Mouse (Mus musculus): ENCODE results near the gene Slx4ip. TPM values are rescaled to one million over a fixed set of nuclear protein-coding genes. Genes with fewer than 3 reads are reported as not detected.

Gene Slx4ip
- polyA plus RNA-seq, 1 experiment from 2014 or later, result 6.3 TPM

- peak; percentile 67 for ATAC-seq (ENCODE audit: insufficient read depth)
Measured at GRCm38 (mm10) chr2:137114248-137115096, 223.5 kb downstream of the Slx4ip start.

GRCm38 (mm10) chr2:137115241-137116024 lies 224.4 kb downstream of the Slx4ip start:
- WGBS, result under 1% methylated on average over 40 of the region's 40 CpGs
- no peaks in the 10 kb centered on the region for H3K9me3 ChIP-seq (ENCODE audit: low read depth, low read length)
- peak overlapping the region; percentile 99 for H3K27ac ChIP-seq (ENCODE audit: low read depth)
- no peak for TF ChIP-seq CTCF (IDR thresholded peaks at IDR 0.05; ENCODE audit: low read depth)
- DNase-seq, result peak; percentile 54
- H3K4me3 ChIP-seq (ENCODE audit: low read depth, low read length), result peak overlapping the region; percentile 72
- peak overlapping the region; percentile 89 for H3K4me2 ChIP-seq
- peak overlapping the region; percentile 80 for H3K9ac ChIP-seq
- H3K27me3 ChIP-seq (ENCODE audit: insufficient read depth, low read length), result no peaks in the 10 kb centered on the region
- no peak for ATAC-seq (ENCODE audit: insufficient read depth)
- H3K4me1 ChIP-seq (ENCODE audit: insufficient read depth), result peaks cover 5% of the 10 kb centered on the region; the same call in 1 of the 2 replicates
- no peaks in the 10 kb centered on the region for H3K36me3 ChIP-seq (ENCODE audit: insufficient read depth)

More at GRCm38 (mm10) chr2:137114248-137115096, 223.5 kb downstream of the Slx4ip start:
- DNase-seq, result peak; percentile 92
- 1% methylated on average over 50 of the region's 51 CpGs for WGBS
- Histone ChIP-seq H3K4me1 (ENCODE audit: insufficient read depth) (peaks cover 7% of the 10 kb centered on the region; the same call in 1 of the 2 replicates), H3K27ac (ENCODE audit: low read depth) (peak overlapping the region; percentile 99), H3K36me3 (ENCODE audit: insufficient read depth) (no peaks in the 10 kb centered on the region), H3K27me3 (ENCODE audit: insufficient read depth, low read length) (no peaks in the 10 kb centered on the region), H3K9me3 (ENCODE audit: low read depth, low read length) (no peaks in the 10 kb centered on the region), H3K4me3 (ENCODE audit: low read depth, low read length) (peak overlapping the region; percentile 72), H3K9ac (peak overlapping the region; percentile 80), H3K4me2 (peak overlapping the region; percentile 89)
- peak; percentile 83 for TF ChIP-seq CTCF (IDR thresholded peaks at IDR 0.05; ENCODE audit: low read depth)

GRCm38 (mm10) chr2:137116025-137116674 lies 225.1 kb downstream of the Slx4ip start, which contains the start of gene Jag1:
Gene Jag1, minus strand, starts transcription at chr2:137116644.
- H3K9me3 ChIP-seq (ENCODE audit: low read depth, low read length), result no peaks in the 10 kb centered on the region
- no peak for ATAC-seq (ENCODE audit: insufficient read depth)
- WGBS, result under 1% methylated on average over 59 of the region's 59 CpGs
- H3K4me2 ChIP-seq, result peak within 1 kb of the TSS; percentile 89
- H3K36me3 ChIP-seq (ENCODE audit: insufficient read depth), result no peaks in the 10 kb centered on the region
- no peaks in the 10 kb centered on the region for H3K27me3 ChIP-seq (ENCODE audit: insufficient read depth, low read length)
- no peak for TF ChIP-seq CTCF (IDR thresholded peaks at IDR 0.05; ENCODE audit: low read depth)
- peaks cover 5% of the 10 kb centered on the region; the same call in 1 of the 2 replicates for H3K4me1 ChIP-seq (ENCODE audit: insufficient read depth)
- peak; percentile 62 for DNase-seq
- peak within 1 kb of the TSS; percentile 80 for H3K9ac ChIP-seq
- peak within 1 kb of the TSS; percentile 72 for H3K4me3 ChIP-seq (ENCODE audit: low read depth, low read length)
- H3K27ac ChIP-seq (ENCODE audit: low read depth), result peak within 1 kb of the TSS; percentile 99

- no peak for TF ChIP-seq CTCF (IDR thresholded peaks at IDR 0.05; ENCODE audit: low read depth)
- Histone ChIP-seq H3K9ac (peak overlapping the region; percentile 80), H3K4me1 (ENCODE audit: insufficient read depth) (peaks cover 5% of the 10 kb centered on the region; the same call in 1 of the 2 replicates), H3K27me3 (ENCODE audit: insufficient read depth, low read length) (no peaks in the 10 kb centered on the region), H3K4me3 (ENCODE audit: low read depth, low read length) (peak overlapping the region; percentile 72), H3K27ac (ENCODE audit: low read depth) (peak overlapping the region; percentile 99), H3K4me2 (peak overlapping the region; percentile 89), H3K36me3 (ENCODE audit: insufficient read depth) (no peaks in the 10 kb centered on the region), H3K9me3 (ENCODE audit: low read depth, low read length) (no peaks in the 10 kb centered on the region)
- DNase-seq, result peak; percentile 100
- ATAC-seq (ENCODE audit: insufficient read depth), result peak; percentile 79
- under 1% methylated on average over 61 of the region's 61 CpGs for WGBS
Measured at GRCm38 (mm10) chr2:137116675-137117320, 225.8 kb downstream of the Slx4ip start.

GRCm38 (mm10) chr2:137117321-137117690 lies 226.3 kb downstream of the Slx4ip start:
- peak; percentile 94 for DNase-seq
- H3K9ac ChIP-seq, result peak overlapping the region; percentile 80
- peak overlapping the region; percentile 72 for H3K4me3 ChIP-seq (ENCODE audit: low read depth, low read length)
- peak; percentile 88 for TF ChIP-seq CTCF (IDR thresholded peaks at IDR 0.05; ENCODE audit: low read depth)
- no peaks in the 10 kb centered on the region for H3K36me3 ChIP-seq (ENCODE audit: insufficient read depth)
- under 1% methylated on average over 33 of the region's 33 CpGs for WGBS
- peak; percentile 71 for ATAC-seq (ENCODE audit: insufficient read depth)
- no peaks in the 10 kb centered on the region for H3K27me3 ChIP-seq (ENCODE audit: insufficient read depth, low read length)
- peak overlapping the region; percentile 99 for H3K27ac ChIP-seq (ENCODE audit: low read depth)
- peak overlapping the region; percentile 89 for H3K4me2 ChIP-seq
- peaks cover 5% of the 10 kb centered on the region; the same call in 1 of the 2 replicates for H3K4me1 ChIP-seq (ENCODE audit: insufficient read depth)
- H3K9me3 ChIP-seq (ENCODE audit: low read depth, low read length), result no peaks in the 10 kb centered on the region

Other genes with a start within 250 kb of the Slx4ip start
- 1.2 and 1.6 TPM in 2 replicates for gene Snap25, start 177.8 kb upstream of the Slx4ip start, polyA plus RNA-seq (2014; fragmentation: Nextera tagmentation; extraction: Ambion mirVana)
- gene AL731706.2, start 5.5 kb upstream of the Slx4ip start, polyA plus RNA-seq (2014; fragmentation: Nextera tagmentation; extraction: Ambion mirVana), result 29.3 and 36.8 TPM in 2 replicates
- 29.5 and 30.8 TPM in 2 replicates for gene AL731706.1, start 171 bp downstream of the Slx4ip start, polyA plus RNA-seq (2014; fragmentation: Nextera tagmentation; extraction: Ambion mirVana)
- gene Mkks, start 171 bp downstream of the Slx4ip start, polyA plus RNA-seq (2014; fragmentation: Nextera tagmentation; extraction: Ambion mirVana), result 11.9 and 12.2 TPM in 2 replicates
- gene Jag1, start 225.4 kb downstream of the Slx4ip start, polyA plus RNA-seq (2014; fragmentation: Nextera tagmentation; extraction: Ambion mirVana), result 13.6 and 15.3 TPM in 2 replicates

All from lung, embryonic 14.5 days (tissue).